Comparison of ENCODE assay signal across 13 mouse cellular contexts in the genomic region with DNA sequence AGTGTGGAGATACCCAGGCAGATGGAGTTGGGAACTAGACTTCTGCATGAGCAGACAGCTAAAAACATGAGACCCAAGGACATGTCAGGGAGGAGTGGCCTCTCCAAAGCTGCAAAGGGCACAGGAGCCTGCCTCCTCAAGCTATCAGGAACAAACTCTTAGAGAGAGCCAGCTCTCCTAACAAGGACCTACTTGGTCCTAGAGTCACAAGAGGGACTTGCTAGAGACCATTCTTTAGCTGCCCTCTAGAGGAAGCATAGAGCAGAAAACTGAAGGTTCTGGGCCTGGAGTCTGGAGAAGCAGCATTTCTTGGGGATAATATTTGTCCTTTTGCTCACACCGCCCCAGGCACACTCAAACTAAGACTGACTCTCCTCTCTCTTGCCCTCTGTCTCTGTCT.
DNase-seq lines count a peak whose midpoint lies in the region; ATAC-seq and TF ChIP-seq lines count a peak whose summit lies in the region.
"Had no signal": no experiment of that assay in that cellular context is flagged by ENCODE, and none has a peak within 500 bp of the region (broad histone marks: within the 10 kb centered on the region; RNA-seq: fewer than 3 reads in every experiment).

No protein-coding gene starts in this region.

- WGBS in hindbrain, postnatal 0 days: 93% methylated on average over 1 of the region's 1 CpGs
- WGBS in hindbrain, embryonic 14.5 days: 80% methylated on average over 1 of the region's 1 CpGs
- 94% methylated on average over 1 of the region's 1 CpGs for WGBS in lung, embryonic 14.5 days
- 61% methylated on average over 1 of the region's 1 CpGs for WGBS in lung, adult 2 months

- no peak for TF ChIP-seq POLR2A in lung, adult 2 months (IDR thresholded peaks at IDR 0.05; ENCODE audit: borderline replicate concordance, extremely low read depth, low read depth, low read length)
- no peak for TF ChIP-seq POLR2A in brain, embryonic 14.5 days (IDR thresholded peaks at IDR 0.05; ENCODE audit: borderline replicate concordance, extremely low read depth, insufficient read depth, insufficient read length, poor library complexity, severe bottlenecking)

- H3K9ac ChIP-seq in hindbrain, postnatal 0 days (replicated peaks; ENCODE audit: low read length): no peak overlapping the region
- no peak overlapping the region for H3K9ac ChIP-seq in hindbrain, embryonic 14.5 days
- no peak overlapping the region for H3K9ac ChIP-seq in lung, embryonic 14.5 days
- H3K9ac ChIP-seq: limb, embryonic 13.5 days; neural tube, embryonic 13.5 days had no signal

- peak; percentile 47; the same call in 1 of the 2 replicates for TF ChIP-seq CTCF in hindbrain, postnatal 0 days (IDR thresholded peaks at IDR 0.05; ENCODE audit: low read depth)
- peak; percentile 64 for TF ChIP-seq CTCF in lung, embryonic 14.5 days (IDR thresholded peaks at IDR 0.05; ENCODE audit: low read depth)
- TF ChIP-seq CTCF in lung, adult 2 months (IDR thresholded peaks at IDR 0.05; ENCODE audit: insufficient read depth, low read length): no peak
- TF ChIP-seq CTCF in brain, embryonic 14.5 days (IDR thresholded peaks at IDR 0.05; ENCODE audit: borderline replicate concordance, extremely low read depth, insufficient read depth, insufficient read length): peak; percentile 30; the same call in 1 of the 2 replicates

- H3K9me3 ChIP-seq in hindbrain, postnatal 0 days (ENCODE audit: low read length): no peaks in the 10 kb centered on the region
- no peaks in the 10 kb centered on the region for H3K9me3 ChIP-seq in hindbrain, embryonic 14.5 days (ENCODE audit: control insufficient read depth, low read length)
- no peaks in the 10 kb centered on the region for H3K9me3 ChIP-seq in lung, embryonic 14.5 days (ENCODE audit: low read depth, low read length)
- H3K9me3 ChIP-seq: embryonic facial prominence, embryonic 10.5 days; limb, embryonic 13.5 days; megakaryocyte, embryonic 14.5 days; neural tube, embryonic 13.5 days had no signal

- peak; percentile 17 for DNase-seq in hindbrain, postnatal 0 days (ENCODE audit: low spot score)
- no peak for DNase-seq in hindbrain, embryonic 14.5 days (ENCODE audit: low spot score)
- DNase-seq in lung, embryonic 14.5 days: peak; percentile 67
- no peak for DNase-seq in lung, adult 2 months
- DNase-seq in brain, embryonic 14.5 days (ENCODE audit: low read depth): no peak
- peak; percentile 10 for DNase-seq in retina, postnatal 1 day
- no peak for DNase-seq in left cerebral cortex, adult 9 months (ENCODE audit: low spot score in 2 of 2)
- no peak for DNase-seq in left cerebral cortex, postnatal 4 days
- DNase-seq: heart, postnatal 36 days had no signal

- H3K4me1 ChIP-seq in hindbrain, postnatal 0 days (ENCODE audit: insufficient read depth, low read length): no peaks in the 10 kb centered on the region
- H3K4me1 ChIP-seq in hindbrain, embryonic 14.5 days (replicated peaks; ENCODE audit: control insufficient read depth, insufficient read depth, low read length): no peaks in the 10 kb centered on the region
- no peaks in the 10 kb centered on the region for H3K4me1 ChIP-seq in lung, embryonic 14.5 days (ENCODE audit: insufficient read depth)
- peaks cover 6% of the 10 kb centered on the region for H3K4me1 ChIP-seq in lung, adult 2 months (ENCODE audit: control insufficient read depth, insufficient read depth, low read length)
- H3K4me1 ChIP-seq: megakaryocyte, embryonic 14.5 days had no signal

- H3K4me2 ChIP-seq in hindbrain, postnatal 0 days (ENCODE audit: low read depth, low read length): no peak overlapping the region
- H3K4me2 ChIP-seq in hindbrain, embryonic 14.5 days (replicated peaks): no peak overlapping the region
- no peak overlapping the region for H3K4me2 ChIP-seq in lung, embryonic 14.5 days
- H3K4me2 ChIP-seq: limb, embryonic 13.5 days; neural tube, embryonic 13.5 days had no signal

- ATAC-seq in hindbrain, postnatal 0 days: no peak
- ATAC-seq in hindbrain, embryonic 14.5 days (ENCODE audit: low FRiP score): no peak
- ATAC-seq in lung, embryonic 14.5 days (ENCODE audit: insufficient read depth): peak; percentile 49

- no peaks in the 10 kb centered on the region for H3K27me3 ChIP-seq in hindbrain, postnatal 0 days (ENCODE audit: insufficient read depth, low read length)
- no peaks in the 10 kb centered on the region for H3K27me3 ChIP-seq in hindbrain, embryonic 14.5 days (ENCODE audit: control insufficient read depth, insufficient read depth, low read length)
- no peaks in the 10 kb centered on the region for H3K27me3 ChIP-seq in lung, embryonic 14.5 days (ENCODE audit: insufficient read depth, low read length)
- H3K27me3 ChIP-seq: limb, embryonic 13.5 days; megakaryocyte, embryonic 14.5 days; neural tube, embryonic 13.5 days had no signal

- H3K27ac ChIP-seq in hindbrain, postnatal 0 days: no peak overlapping the region
- H3K27ac ChIP-seq in hindbrain, embryonic 14.5 days: no peak overlapping the region
- no peak overlapping the region for H3K27ac ChIP-seq in lung, embryonic 14.5 days (ENCODE audit: low read depth)
- H3K27ac ChIP-seq: embryonic facial prominence, embryonic 10.5 days; limb, embryonic 13.5 days; neural tube, embryonic 13.5 days had no signal

- intact Hi-C loops in left cerebral cortex, postnatal 4 days (cut with DNase I): no loop called here

- H3K36me3 ChIP-seq in hindbrain, postnatal 0 days (ENCODE audit: insufficient read depth, low read length): no peaks in the 10 kb centered on the region
- H3K36me3 ChIP-seq in hindbrain, embryonic 14.5 days (replicated peaks; ENCODE audit: control insufficient read depth, insufficient read depth): no peaks in the 10 kb centered on the region
- no peaks in the 10 kb centered on the region for H3K36me3 ChIP-seq in lung, embryonic 14.5 days (ENCODE audit: insufficient read depth)
- H3K36me3 ChIP-seq: embryonic facial prominence, embryonic 10.5 days; limb, embryonic 13.5 days; neural tube, embryonic 13.5 days had no signal

- H3K4me3 ChIP-seq in hindbrain, postnatal 0 days (ENCODE audit: low read length): no peak overlapping the region
- H3K4me3 ChIP-seq in hindbrain, embryonic 14.5 days (replicated peaks; ENCODE audit: low read length): no peak overlapping the region
- H3K4me3 ChIP-seq in lung, embryonic 14.5 days (ENCODE audit: low read depth, low read length): no peak overlapping the region
- H3K4me3 ChIP-seq in lung, adult 2 months (replicated peaks; ENCODE audit: extremely low read depth, low read depth, low read length): no peak overlapping the region
- H3K4me3 ChIP-seq: embryonic facial prominence, embryonic 10.5 days; limb, embryonic 13.5 days; megakaryocyte, embryonic 14.5 days; neural tube, embryonic 13.5 days had no signal

Comparison
In these comparisons a context has a peak if more than half of its experiments do, and no peak if none do; other contexts are left out.
1. DNase-seq: peak in hindbrain, postnatal 0 days (single experiment), lung, embryonic 14.5 days (single experiment) and retina, postnatal 1 day (single experiment); none in hindbrain, embryonic 14.5 days (single experiment), lung, adult 2 months (single experiment), brain, embryonic 14.5 days (single experiment), left cerebral cortex, adult 9 months (0 of 2) and left cerebral cortex, postnatal 4 days (single experiment).